In genomic region chr15:103305792-103306645, GRCm38 (mm10) we compare ENCODE assay signal across 8 mouse cellular contexts. TPM values are rescaled to one million over a fixed set of nuclear protein-coding genes. Genes with fewer than 3 reads are reported as not detected.
DNase-seq lines count a peak whose midpoint lies in the region; ATAC-seq lines count a peak whose summit lies in the region.

No protein-coding gene starts in this region.

- ATAC-seq in heart, embryonic 12.5 days (ENCODE audit: insufficient number of reproducible peaks, low FRiP score): no peak
- no peak for ATAC-seq in hindbrain, embryonic 12.5 days (ENCODE audit: low FRiP score)
- ATAC-seq in liver, embryonic 16.5 days (ENCODE audit: low read depth): no peak

- 38% methylated on average over 8 of the region's 8 CpGs for WGBS in heart, embryonic 12.5 days
- 31% methylated on average over 8 of the region's 8 CpGs for WGBS in hindbrain, embryonic 12.5 days
- 24% methylated on average over 8 of the region's 8 CpGs for WGBS in liver, embryonic 16.5 days (ENCODE audit: insufficient replicate concordance)

- no peaks in the 10 kb centered on the region for H3K36me3 ChIP-seq in heart, embryonic 12.5 days
- H3K36me3 ChIP-seq in hindbrain, embryonic 12.5 days: no peaks in the 10 kb centered on the region
- no peaks in the 10 kb centered on the region for H3K36me3 ChIP-seq in liver, embryonic 16.5 days (ENCODE audit: control insufficient read depth, insufficient read depth)

- H3K9me3 ChIP-seq in heart, embryonic 12.5 days (replicated peaks): no peaks in the 10 kb centered on the region
- H3K9me3 ChIP-seq in hindbrain, embryonic 12.5 days (replicated peaks): no peaks in the 10 kb centered on the region
- no peaks in the 10 kb centered on the region for H3K9me3 ChIP-seq in liver, embryonic 16.5 days (replicated peaks; ENCODE audit: control insufficient read depth, low read length)

- intact Hi-C loops in heart, postnatal 14 days (cut with DNase I): loop anchor here (2.0 to 5.0 kb wide), 5 partner anchors 21 to 319 kb away; partner anchors contain the start of gene Copz1
- intact Hi-C loops in gastrocnemius, postnatal 36 days (cut with DNase I): loop anchor here (2.0 to 5.0 kb wide), 3 partner anchors 99 to 341 kb away; no protein-coding TSS in a partner anchor

- H3K4me1 ChIP-seq in heart, embryonic 12.5 days (replicated peaks): peaks cover 61% of the 10 kb centered on the region
- peaks cover 61% of the 10 kb centered on the region for H3K4me1 ChIP-seq in hindbrain, embryonic 12.5 days
- H3K4me1 ChIP-seq in liver, embryonic 16.5 days (ENCODE audit: control insufficient read depth, low read depth, low read length): peaks cover 40% of the 10 kb centered on the region

- peak overlapping the region; percentile 88 for H3K4me2 ChIP-seq in heart, embryonic 12.5 days
- H3K4me2 ChIP-seq in hindbrain, embryonic 12.5 days (replicated peaks): peak overlapping the region; percentile 62
- H3K4me2 ChIP-seq in liver, embryonic 16.5 days (ENCODE audit: low read depth, low read length): peak overlapping the region; percentile 86

- H3K9ac ChIP-seq in heart, embryonic 12.5 days: peak overlapping the region; percentile 79
- H3K9ac ChIP-seq in hindbrain, embryonic 12.5 days: peak overlapping the region; percentile 67
- H3K9ac ChIP-seq in liver, embryonic 16.5 days (ENCODE audit: low read depth, low read length): peak overlapping the region; percentile 54

- no peak for DNase-seq in heart, postnatal 14 days
- DNase-seq in brain, adult 2 months (ENCODE audit: low read depth, low spot score): peak; percentile 50
- DNase-seq in gastrocnemius, postnatal 36 days: no peak
- DNase-seq in adrenal gland, adult 18-20 months (ENCODE audit: low spot score in 2 of 2): no peak
- DNase-seq in spleen, adult 12 weeks (ENCODE audit: low spot score): no peak

- peak overlapping the region; percentile 78 for H3K27ac ChIP-seq in heart, embryonic 12.5 days (ENCODE audit: poor library complexity, severe bottlenecking)
- peak overlapping the region; percentile 98 for H3K27ac ChIP-seq in hindbrain, embryonic 12.5 days
- peak overlapping the region; percentile 80 for H3K27ac ChIP-seq in liver, embryonic 16.5 days (ENCODE audit: low read length)

- peak overlapping the region; percentile 59 for H3K4me3 ChIP-seq in heart, embryonic 12.5 days
- peak overlapping the region; percentile 38 for H3K4me3 ChIP-seq in hindbrain, embryonic 12.5 days
- peak overlapping the region; percentile 63 for H3K4me3 ChIP-seq in liver, embryonic 16.5 days (ENCODE audit: low read depth, low read length)

- H3K27me3 ChIP-seq in heart, embryonic 12.5 days (replicated peaks): peaks cover 9% of the 10 kb centered on the region
- H3K27me3 ChIP-seq in hindbrain, embryonic 12.5 days: peaks cover 14% of the 10 kb centered on the region
- peaks cover 38% of the 10 kb centered on the region for H3K27me3 ChIP-seq in liver, embryonic 16.5 days (ENCODE audit: control insufficient read depth, insufficient read depth, low read depth, low read length)

RNA-seq across cellular contexts. Expression of gene Gpr84, which starts 4.4 kb away (rescaled TPM):
- polyA plus RNA-seq in heart, embryonic 12.5 days (2016; fragmentation: Nextera tagmentation; extraction: Ambion mirVana): 0.17 and 0.29 TPM in 2 replicates
- not detected for total RNA-seq in heart, postnatal 14 days (2021)
- polyA plus RNA-seq in hindbrain, embryonic 12.5 days (2016; fragmentation: Nextera tagmentation; extraction: Ambion mirVana): 0.36 and 0.51 TPM in 2 replicates
- polyA plus RNA-seq in liver, embryonic 16.5 days (2015; fragmentation: Nextera tagmentation; extraction: Ambion mirVana): 1.0 and 1.1 TPM in 2 replicates
- not detected for total RNA-seq in gastrocnemius, postnatal 36 days (2021)
- total RNA-seq in adrenal gland, adult 18-20 months (2021): not detected

RNA-seq across cellular contexts. Expression of gene Copz1, which starts 33.5 kb away (rescaled TPM):
- polyA plus RNA-seq in heart, embryonic 12.5 days (2016; fragmentation: Nextera tagmentation; extraction: Ambion mirVana): 166 TPM in 2 replicates
- 10 to 100 TPM; 58.9 to 63.6 TPM for total RNA-seq in heart, postnatal 14 days (2021)
- 235 and 247 TPM in 2 replicates for polyA plus RNA-seq in hindbrain, embryonic 12.5 days (2016; fragmentation: Nextera tagmentation; extraction: Ambion mirVana)
- 194 TPM in 2 replicates for polyA plus RNA-seq in liver, embryonic 16.5 days (2015; fragmentation: Nextera tagmentation; extraction: Ambion mirVana)
- 10 to 100 TPM; 33.4 to 34.6 TPM for total RNA-seq in gastrocnemius, postnatal 36 days (2021)
- 100 to 1,000 TPM; 138 to 150 TPM for total RNA-seq in adrenal gland, adult 18-20 months (2021)

RNA-seq across cellular contexts. Expression of gene Zfp385a, which starts 33.9 kb away (rescaled TPM):
- polyA plus RNA-seq in heart, embryonic 12.5 days (2016; fragmentation: Nextera tagmentation; extraction: Ambion mirVana): 9.2 and 10.3 TPM in 2 replicates
- 10 to 100 TPM; 16.6 to 18.4 TPM for total RNA-seq in heart, postnatal 14 days (2021)
- 20.5 and 23.8 TPM in 2 replicates for polyA plus RNA-seq in hindbrain, embryonic 12.5 days (2016; fragmentation: Nextera tagmentation; extraction: Ambion mirVana)
- 5.5 and 7.0 TPM in 2 replicates for polyA plus RNA-seq in liver, embryonic 16.5 days (2015; fragmentation: Nextera tagmentation; extraction: Ambion mirVana)
- total RNA-seq in gastrocnemius, postnatal 36 days (2021): 10 to 100 TPM in 1 of 2 experiments, 1 to 10 TPM in 1; 8.7 to 12.7 TPM
- 10 to 100 TPM; 12.4 to 16.9 TPM for total RNA-seq in adrenal gland, adult 18-20 months (2021)

RNA-seq across cellular contexts. Expression of gene Nfe2, which starts 47.8 kb away (rescaled TPM):
- polyA plus RNA-seq in heart, embryonic 12.5 days (2016; fragmentation: Nextera tagmentation; extraction: Ambion mirVana): 12.1 and 12.4 TPM in 2 replicates
- total RNA-seq in heart, postnatal 14 days (2021): under 1 TPM; 0.60 to 0.83 TPM
- polyA plus RNA-seq in hindbrain, embryonic 12.5 days (2016; fragmentation: Nextera tagmentation; extraction: Ambion mirVana): 5.1 and 5.4 TPM in 2 replicates
- polyA plus RNA-seq in liver, embryonic 16.5 days (2015; fragmentation: Nextera tagmentation; extraction: Ambion mirVana): 202 and 220 TPM in 2 replicates
- not detected for total RNA-seq in gastrocnemius, postnatal 36 days (2021)
- under 1 TPM in 1 of 2 experiments, not detected in 1; 0.67 TPM for total RNA-seq in adrenal gland, adult 18-20 months (2021)
